Mouse (Mus musculus): ENCODE measurements around the gene Sprr4. TPM values are rescaled to one million over a fixed set of nuclear protein-coding genes. Genes with fewer than 3 reads are reported as not detected.

The Sprr4 gene
- polyA plus RNA-seq, 1 experiment from 2014 or later: not detected

- Histone ChIP-seq H3K36me3 (replicated peaks) (no peaks in the 10 kb centered on the region), H3K4me1 (no peaks in the 10 kb centered on the region), H3K4me2 (no peak overlapping the region), H3K27ac (no peak overlapping the region), H3K27me3 (replicated peaks) (no peaks in the 10 kb centered on the region), H3K9me3 (no peaks in the 10 kb centered on the region), H3K9ac (no peak overlapping the region), H3K4me3 (no peak overlapping the region)
- 91% methylated on average over 5 of the region's 5 CpGs for WGBS
- ATAC-seq (replicated peaks): no peak
Measured at GRCm38 (mm10) chr3:92455151-92455550, 45.1 kb downstream of the Sprr4 start.

Other genes with a start within 250 kb of the Sprr4 start
- gene Sprr2a3, start 215.1 kb downstream of the Sprr4 start, polyA plus RNA-seq (2015; fragmentation: Nextera tagmentation; extraction: Ambion mirVana): not detected in 2 replicates
- gene Sprr2b, start 183.9 kb downstream of the Sprr4 start, polyA plus RNA-seq (2015; fragmentation: Nextera tagmentation; extraction: Ambion mirVana): 0.22 TPM in 1 of 2 replicates, not detected in the other
- not detected in 2 replicates for gene Sprr2d, start 161.4 kb downstream of the Sprr4 start, polyA plus RNA-seq (2015; fragmentation: Nextera tagmentation; extraction: Ambion mirVana)
- not detected in 2 replicates for gene Sprr2e, start 148.3 kb downstream of the Sprr4 start, polyA plus RNA-seq (2015; fragmentation: Nextera tagmentation; extraction: Ambion mirVana)
- gene Sprr2f, start 135.3 kb downstream of the Sprr4 start, polyA plus RNA-seq (2015; fragmentation: Nextera tagmentation; extraction: Ambion mirVana): not detected in 2 replicates
- not detected in 2 replicates for gene Sprr2h, start 114.8 kb downstream of the Sprr4 start, polyA plus RNA-seq (2015; fragmentation: Nextera tagmentation; extraction: Ambion mirVana)
- gene Sprr2i, start 92.5 kb downstream of the Sprr4 start, polyA plus RNA-seq (2015; fragmentation: Nextera tagmentation; extraction: Ambion mirVana): not detected in 2 replicates
- gene Sprr2j-ps, start 82.4 kb downstream of the Sprr4 start, polyA plus RNA-seq (2015; fragmentation: Nextera tagmentation; extraction: Ambion mirVana): not detected in 2 replicates
- gene Gm9774, start 71.1 kb downstream of the Sprr4 start, polyA plus RNA-seq (2015; fragmentation: Nextera tagmentation; extraction: Ambion mirVana): 7.4 and 9.7 TPM in 2 replicates
- not detected in 2 replicates for gene Sprr2k, start 67.9 kb downstream of the Sprr4 start, polyA plus RNA-seq (2015; fragmentation: Nextera tagmentation; extraction: Ambion mirVana)
- not detected in 2 replicates for gene Sprr1b, start 61.7 kb downstream of the Sprr4 start, polyA plus RNA-seq (2015; fragmentation: Nextera tagmentation; extraction: Ambion mirVana)
- gene Sprr3, start 41.8 kb downstream of the Sprr4 start, polyA plus RNA-seq (2015; fragmentation: Nextera tagmentation; extraction: Ambion mirVana): not detected in 2 replicates
- 0.28 TPM in 1 of 2 replicates, not detected in the other for gene Sprr1a, start 14.6 kb downstream of the Sprr4 start, polyA plus RNA-seq (2015; fragmentation: Nextera tagmentation; extraction: Ambion mirVana)
- gene 2310046K23Rik, start 34.0 kb upstream of the Sprr4 start, polyA plus RNA-seq (2015; fragmentation: Nextera tagmentation; extraction: Ambion mirVana): not detected in 2 replicates
- gene Ivl, start 73.2 kb upstream of the Sprr4 start, polyA plus RNA-seq (2015; fragmentation: Nextera tagmentation; extraction: Ambion mirVana): not detected in 2 replicates
- gene Smcp, start 88.5 kb upstream of the Sprr4 start, polyA plus RNA-seq (2015; fragmentation: Nextera tagmentation; extraction: Ambion mirVana): not detected in 2 replicates
- gene 2210017I01Rik, start 107.0 kb upstream of the Sprr4 start, polyA plus RNA-seq (2015; fragmentation: Nextera tagmentation; extraction: Ambion mirVana): not detected in 2 replicates
- gene Lce6a, start 121.2 kb upstream of the Sprr4 start, polyA plus RNA-seq (2015; fragmentation: Nextera tagmentation; extraction: Ambion mirVana): not detected in 2 replicates
- gene Lce1a1, start 147.8 kb upstream of the Sprr4 start, polyA plus RNA-seq (2015; fragmentation: Nextera tagmentation; extraction: Ambion mirVana): not detected in 2 replicates
- gene Lce1b, start 156.4 kb upstream of the Sprr4 start, polyA plus RNA-seq (2015; fragmentation: Nextera tagmentation; extraction: Ambion mirVana): not detected in 2 replicates
- gene Lce1a2, start 169.8 kb upstream of the Sprr4 start, polyA plus RNA-seq (2015; fragmentation: Nextera tagmentation; extraction: Ambion mirVana): not detected in 2 replicates
- not detected in 2 replicates for gene Lce1c, start 178.8 kb upstream of the Sprr4 start, polyA plus RNA-seq (2015; fragmentation: Nextera tagmentation; extraction: Ambion mirVana)
- not detected in 2 replicates for gene Lce1d, start 186.7 kb upstream of the Sprr4 start, polyA plus RNA-seq (2015; fragmentation: Nextera tagmentation; extraction: Ambion mirVana)
- gene Lce1e, start 208.6 kb upstream of the Sprr4 start, polyA plus RNA-seq (2015; fragmentation: Nextera tagmentation; extraction: Ambion mirVana): not detected in 2 replicates
- gene Lce1f, start 219.9 kb upstream of the Sprr4 start, polyA plus RNA-seq (2015; fragmentation: Nextera tagmentation; extraction: Ambion mirVana): not detected in 2 replicates
- not detected in 2 replicates for gene Gm38119, start 238.6 kb upstream of the Sprr4 start, polyA plus RNA-seq (2015; fragmentation: Nextera tagmentation; extraction: Ambion mirVana)

All from midbrain, embryonic 15.5 days (tissue).